Mouse (Mus musculus): ENCODE measurements around the gene Pfkfb3. TPM values are rescaled to one million over a fixed set of nuclear protein-coding genes. Genes with fewer than 3 reads are reported as not detected.

The Pfkfb3 gene
- total RNA-seq (2021) = 93.7 and 145 TPM in 2 replicates
- long read RNA-seq, full-length matches to known transcripts = 3 of 23 reads
- long read RNA-seq, partial matches to known transcripts = 0 of 23 reads
- long read RNA-seq, other reads (novel, unspliced or antisense) = 20 of 23 reads

GRCm38 (mm10) chr2:11553471-11554400 is at the start of gene Pfkfb3:
TSS of gene Pfkfb3 (minus strand) at chr2:11554077.
- peak; percentile 81 for DNase-seq

- peak; percentile 95 for DNase-seq
These were observed 48.9 kb upstream of the Pfkfb3 start for GRCm38 (mm10) chr2:11602506-11603489.

GRCm38 (mm10) chr2:11601795-11602194 is 47.9 kb upstream of the Pfkfb3 start:
- DNase-seq = no peak

- no peak for DNase-seq
These were observed 44.0 kb upstream of the Pfkfb3 start for GRCm38 (mm10) chr2:11597906-11598305.

GRCm38 (mm10) chr2:11596690-11597089 is 42.8 kb upstream of the Pfkfb3 start:
- DNase-seq = no peak

GRCm38 (mm10) chr2:11587996-11588395 is 34.1 kb upstream of the Pfkfb3 start:
- DNase-seq = no peak

- DNase-seq = no peak
These were observed 25.5 kb upstream of the Pfkfb3 start for GRCm38 (mm10) chr2:11579399-11579798.

GRCm38 (mm10) chr2:11578187-11578586 is 24.3 kb upstream of the Pfkfb3 start:
- DNase-seq = no peak

GRCm38 (mm10) chr2:11573684-11574083 is 19.8 kb upstream of the Pfkfb3 start:
- no peak for DNase-seq

- peak; percentile 39 for DNase-seq
These were observed 17.2 kb upstream of the Pfkfb3 start for GRCm38 (mm10) chr2:11571004-11571535.

- DNase-seq = peak; percentile 30
These were observed 14.6 kb upstream of the Pfkfb3 start for GRCm38 (mm10) chr2:11568471-11568870.

GRCm38 (mm10) chr2:11567781-11568362 is 14.0 kb upstream of the Pfkfb3 start:
- peak; percentile 50 for DNase-seq

- no peak for DNase-seq
These were observed 13.0 kb upstream of the Pfkfb3 start for GRCm38 (mm10) chr2:11566898-11567297.

- no peak for DNase-seq
These were observed 12.4 kb upstream of the Pfkfb3 start for GRCm38 (mm10) chr2:11566241-11566640.

- DNase-seq = no peak
These were observed 10.9 kb upstream of the Pfkfb3 start for GRCm38 (mm10) chr2:11564768-11565167.

GRCm38 (mm10) chr2:11563256-11563655 is 9.4 kb upstream of the Pfkfb3 start:
- peak; percentile 48 for DNase-seq

GRCm38 (mm10) chr2:11558654-11559053 is 4.8 kb upstream of the Pfkfb3 start:
- DNase-seq = no peak

- no peak for DNase-seq
These were observed 3.4 kb upstream of the Pfkfb3 start for GRCm38 (mm10) chr2:11557244-11557643.

GRCm38 (mm10) chr2:11555316-11555715 is 1.4 kb upstream of the Pfkfb3 start:
- no peak for DNase-seq

- DNase-seq = peak; percentile 69
These were observed 868 bp downstream of the Pfkfb3 start for GRCm38 (mm10) chr2:11552966-11553451.

- no peak for DNase-seq
These were observed 1.5 kb downstream of the Pfkfb3 start for GRCm38 (mm10) chr2:11552297-11552821.
